8 mouse cellular contexts compared by ENCODE assay signal in the genomic region with DNA sequence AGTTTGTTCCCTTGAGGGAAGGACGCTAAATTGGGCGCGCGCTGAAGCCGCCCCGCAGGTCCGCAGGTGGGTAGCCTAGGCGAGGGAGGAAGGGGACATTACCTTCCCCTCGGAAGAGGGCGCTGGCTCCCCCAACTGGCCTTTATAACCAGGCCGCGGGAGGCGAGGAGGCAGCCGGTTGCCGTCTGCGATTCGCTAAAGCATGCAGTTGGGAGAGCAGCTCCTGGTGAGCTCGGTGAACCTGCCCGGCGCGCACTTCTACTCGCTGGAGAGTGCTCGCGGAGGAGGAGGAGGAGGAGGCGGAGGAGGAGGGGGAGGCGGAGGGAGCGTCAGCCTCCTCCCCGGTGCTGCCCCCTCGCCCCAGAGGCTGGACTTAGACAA. TPM values are rescaled to one million over a fixed set of nuclear protein-coding genes. Genes with fewer than 3 reads are reported as not detected.
DNase-seq lines count a peak whose midpoint lies in the region; ATAC-seq and TF ChIP-seq lines count a peak whose summit lies in the region.

No protein-coding gene starts in this region.

- H3K4me1 ChIP-seq in forebrain, embryonic 16.5 days (replicated peaks; ENCODE audit: control insufficient read depth, insufficient read depth, low read length): peaks cover 36% of the 10 kb centered on the region
- H3K4me1 ChIP-seq in midbrain, postnatal 0 days (ENCODE audit: insufficient read depth, low read length): no peaks in the 10 kb centered on the region

- H3K4me2 ChIP-seq in forebrain, embryonic 16.5 days (ENCODE audit: low read length): peak overlapping the region; percentile 67
- H3K4me2 ChIP-seq in midbrain, postnatal 0 days (ENCODE audit: low read depth, low read length, poor library complexity, severe bottlenecking): peak overlapping the region; percentile 45

- peak overlapping the region; percentile 61 for H3K9ac ChIP-seq in forebrain, embryonic 16.5 days (replicated peaks; ENCODE audit: low read depth, low read length)
- H3K9ac ChIP-seq in midbrain, postnatal 0 days (replicated peaks; ENCODE audit: low read length, poor library complexity, severe bottlenecking): no peak overlapping the region

- H3K4me3 ChIP-seq in left cerebral cortex, adult 2 months: peak overlapping the region; percentile 35
- H3K4me3 ChIP-seq in forebrain, embryonic 16.5 days (replicated peaks; ENCODE audit: low read length): peak overlapping the region; percentile 51
- peak overlapping the region; percentile 33 for H3K4me3 ChIP-seq in midbrain, postnatal 0 days (ENCODE audit: low read depth, low read length)

- TF ChIP-seq CTCF in left cerebral cortex, adult 2 months (IDR thresholded peaks at IDR 0.05): no peak
- peak; percentile 8; the same call in 1 of the 2 replicates for TF ChIP-seq CTCF in midbrain, postnatal 0 days (IDR thresholded peaks at IDR 0.05)

- ATAC-seq in cerebellum, adult (ENCODE audit: insufficient number of reproducible peaks, low FRiP score, low TSS enrichment): peak; percentile 37; the same call in 1 of the 2 replicates
- ATAC-seq in forebrain, embryonic 16.5 days: peak; percentile 34
- no peak for ATAC-seq in midbrain, postnatal 0 days (ENCODE audit: low FRiP score)

- H3K9me3 ChIP-seq in forebrain, embryonic 16.5 days (ENCODE audit: control insufficient read depth, low read length): no peaks in the 10 kb centered on the region
- no peaks in the 10 kb centered on the region for H3K9me3 ChIP-seq in midbrain, postnatal 0 days (ENCODE audit: low read length)

- WGBS in forebrain, embryonic 16.5 days: 0% methylated on average over 25 of the region's 29 CpGs
- WGBS in midbrain, postnatal 0 days: under 1% methylated on average over 25 of the region's 29 CpGs

- no peak for DNase-seq in left cerebral cortex, adult 2 months (ENCODE audit: extremely low spot score in 1 of 2, low spot score in 2 of 2)
- no peak for DNase-seq in left cerebral cortex, adult 9 months (ENCODE audit: low spot score in 2 of 2)
- peak; percentile 58 to 64 for DNase-seq in kidney, postnatal 4 days
- no peak for DNase-seq in midbrain, postnatal 0 days (ENCODE audit: low spot score)
- DNase-seq in urinary bladder, adult 2 months (ENCODE audit: low spot score): no peak
- no peak for DNase-seq in layer of hippocampus, adult 9-11 months

- no peaks in the 10 kb centered on the region for H3K36me3 ChIP-seq in forebrain, embryonic 16.5 days (ENCODE audit: control insufficient read depth, insufficient read depth)
- no peaks in the 10 kb centered on the region for H3K36me3 ChIP-seq in midbrain, postnatal 0 days (ENCODE audit: insufficient read depth, low read length)

- H3K27me3 ChIP-seq in forebrain, embryonic 16.5 days (replicated peaks; ENCODE audit: control insufficient read depth, insufficient read depth, low read length): peaks cover 46% of the 10 kb centered on the region
- H3K27me3 ChIP-seq in midbrain, postnatal 0 days (ENCODE audit: insufficient read depth, low read length): peaks cover 74% of the 10 kb centered on the region

- intact Hi-C loops in left cerebral cortex, adult 2 months (cut with DNase I): no loop called here

- H3K27ac ChIP-seq in left cerebral cortex, adult 2 months: no peak overlapping the region
- H3K27ac ChIP-seq in forebrain, embryonic 16.5 days (ENCODE audit: low read length): peak overlapping the region; percentile 10
- H3K27ac ChIP-seq in midbrain, postnatal 0 days (ENCODE audit: low read depth, low read length): no peak overlapping the region

RNA-seq across cellular contexts. Expression of gene Eomes, which starts 0.4 kb away (rescaled TPM):
- under 1 TPM in 1 of 2 experiments, not detected in 1; 0.16 TPM for total RNA-seq in left cerebral cortex, adult 2 months (2021)
- polyA plus RNA-seq in forebrain, embryonic 16.5 days (2015; fragmentation: Nextera tagmentation; extraction: Ambion mirVana): 18.0 and 24.4 TPM in 2 replicates
- total RNA-seq in midbrain, postnatal 0 days (2014; rRNA removed): 0.90 and 2.2 TPM in 2 replicates
- polyA plus RNA-seq in midbrain, postnatal 0 days (2015; fragmentation: Nextera tagmentation; extraction: Ambion mirVana): 0.15 and 0.19 TPM in 2 replicates
- polyA plus RNA-seq in urinary bladder, adult 2 months (2012; rRNA removed): 0.12 and 0.27 TPM in 2 replicates

RNA-seq across cellular contexts. Expression of gene Golga4, which starts 27.6 kb away (rescaled TPM):
- total RNA-seq in left cerebral cortex, adult 2 months (2021): 100 to 1,000 TPM; 108 to 110 TPM
- 51.3 and 57.4 TPM in 2 replicates for polyA plus RNA-seq in forebrain, embryonic 16.5 days (2015; fragmentation: Nextera tagmentation; extraction: Ambion mirVana)
- 34.5 and 57.9 TPM in 2 replicates for total RNA-seq in midbrain, postnatal 0 days (2014; rRNA removed)
- polyA plus RNA-seq in midbrain, postnatal 0 days (2015; fragmentation: Nextera tagmentation; extraction: Ambion mirVana): 21.0 and 26.2 TPM in 2 replicates
- 36.9 and 50.0 TPM in 2 replicates for polyA plus RNA-seq in urinary bladder, adult 2 months (2012; rRNA removed)

Comparison
In these comparisons a context has a peak if more than half of its experiments do, and no peak if none do; other contexts are left out.
1. DNase-seq: peak in kidney, postnatal 4 days (2 of 2); none in left cerebral cortex, adult 2 months (0 of 2), left cerebral cortex, adult 9 months (0 of 2), midbrain, postnatal 0 days (single experiment), urinary bladder, adult 2 months (single experiment) and layer of hippocampus, adult 9-11 months (single experiment).
2. RNA of gene Eomes, which starts 0.4 kb away (polyA plus RNA-seq): 18.0 to 24.4 TPM in forebrain, embryonic 16.5 days; 0.15 to 0.19 TPM in midbrain, postnatal 0 days and 0.12 to 0.27 TPM in urinary bladder, adult 2 months; every median in the first group is over 10 times any median in the second.
3. Peak in every context shown above with its lines, with median percentiles within 50 percentile points of each other: H3K4me3 ChIP-seq.